Mouse (Mus musculus) hindbrain, postnatal 0 days (tissue): Measurements from ENCODE around the gene Ppp1r7. TPM values are rescaled to one million over a fixed set of nuclear protein-coding genes. Genes with fewer than 3 reads are reported as not detected.

ENCODE experiments used
- ATAC-seq: fragments of 200-750 bp; cut with Nextera tagmentation; 2 replicates; pipeline ENCODE4 v1.8.0; 2017; ENCODE audit warnings: mild to moderate bottlenecking, moderate TSS enrichment, moderate library complexity
- DNase-seq: peaks from one replicate; pipeline ENCODE4 v3.0.0-alpha.2; 2015; ENCODE audit warnings: low spot score
- H3K27ac ChIP-seq: fragments of 300-500 bp; sonication (generic); 2 replicates; pipeline ENCODE4 v1.5.1; 2014; ENCODE audit warnings: mild to moderate bottlenecking
- H3K27me3 ChIP-seq: fragments of 300-500 bp; sonication (generic); 2 replicates; pipeline ENCODE4 v1.6.1; 2014; ENCODE audit warnings: low read length, mixed read lengths; ENCODE audit not compliant: insufficient read depth
- H3K36me3 ChIP-seq: fragments of 300-500 bp; sonication (generic); 2 replicates; pipeline ENCODE4 v1.6.1; 2014; ENCODE audit warnings: low read length, mixed read lengths; ENCODE audit not compliant: insufficient read depth
- H3K4me1 ChIP-seq: fragments of 300-500 bp; sonication (generic); 2 replicates; pipeline ENCODE4 v1.6.1; 2014; ENCODE audit warnings: antibody characterized with exemption, low read length, mixed read lengths; ENCODE audit not compliant: insufficient read depth
- H3K4me2 ChIP-seq: fragments of 300-500 bp; sonication (generic); 2 replicates; pipeline ENCODE4 v1.6.1; 2014; ENCODE audit warnings: low read depth, mild to moderate bottlenecking, low read length, moderate library complexity, mixed read lengths
- H3K4me3 ChIP-seq: fragments of 300-500 bp; sonication (generic); 2 replicates; pipeline ENCODE4 v1.5.1; 2014; ENCODE audit warnings: low read length
- H3K9ac ChIP-seq: fragments of 300-500 bp; sonication (generic); replicated peaks from 2 replicates; pipeline ENCODE4 v1.6.1; 2014; ENCODE audit warnings: mild to moderate bottlenecking, low read length, moderate library complexity, mixed read lengths
- H3K9me3 ChIP-seq: fragments of 300-500 bp; sonication (generic); 2 replicates; pipeline ENCODE4 v1.6.1; 2016; ENCODE audit warnings: low read length, mixed read lengths
- CTCF ChIP-seq: IDR thresholded peaks from 2 replicates; pipeline ENCODE4 v1.5.1; 2016; ENCODE audit warnings: antibody characterized with exemption, control low read depth, low read depth
- WGBS: fragments of 180-500 bp; shearing (Covaris S2); extraction: QIAGEN DNeasy Blood & Tissue Kit; methylation state at CpG from one replicate; pipeline ENCODE4 v1.1.7; 2014; 5-methylcytosine and 5-hydroxymethylcytosine counted together
- microRNA-seq, 2 experiments: library from miRNA; unstranded; fragments of <30 nt; microRNA quantifications; one replicate each; pipeline ENCODE4; 2016
- polyA plus RNA-seq: library from polyadenylated mRNA; unstranded; fragments of >200 nt; fragmentation: Nextera tagmentation; extraction: Ambion mirVana; gene quantifications from 2 replicates; pipeline ENCODE4 v1.2.1, GENCODE M21; 2015
- total RNA-seq: library from RNA; depleted of rRNA; stranded (reverse); fragments of >200 nt; gene quantifications from 2 replicates; pipeline ENCODE4 v1.2.3, GENCODE M21; 2014; rRNA removed

Gene Ppp1r7
- total and polyA plus RNA-seq, 2 experiments from 2014 or later, result 10.2 to 62.2 TPM

- 86% methylated on average over 4 of the region's 4 CpGs for WGBS
- H3K27ac ChIP-seq, result no peak overlapping the region
- H3K36me3 ChIP-seq, result peaks cover 19% of the 10 kb centered on the region
- no peaks in the 10 kb centered on the region for H3K9me3 ChIP-seq
- no peaks in the 10 kb centered on the region for H3K4me1 ChIP-seq
- no peak for DNase-seq
- no peak overlapping the region for H3K9ac ChIP-seq
- no peak for ATAC-seq
- no peak for TF ChIP-seq CTCF
- H3K4me2 ChIP-seq, result no peak overlapping the region
- H3K27me3 ChIP-seq, result no peaks in the 10 kb centered on the region
- no peak overlapping the region for H3K4me3 ChIP-seq
Measured at GRCm38 (mm10) chr1:93403403-93403802, 60.7 kb downstream of the Ppp1r7 start.

Small RNA genes within 50 kb of the gene (microRNA-seq; reads per million reads assigned to microRNA genes)
- gene Mir6345 (0 reads per million in 2 experiments), gene Mir6902 (0.53 to 0.72 reads per million in 2 experiments)

Other genes with a start within 250 kb of the Ppp1r7 start
- gene Kif1a, start 240.9 kb upstream of the Ppp1r7 start, total RNA-seq, result 600 and 696 TPM in 2 replicates
- gene Kif1a, start 240.9 kb upstream of the Ppp1r7 start, polyA plus RNA-seq, result 651 and 675 TPM in 2 replicates
- gene Agxt, start 207.6 kb upstream of the Ppp1r7 start, total RNA-seq, result not detected in 2 replicates
- not detected in 2 replicates for gene Agxt, start 207.6 kb upstream of the Ppp1r7 start, polyA plus RNA-seq
- gene 2310007B03Rik, start 181.9 kb upstream of the Ppp1r7 start, total RNA-seq, result 0.05 and 0.83 TPM in 2 replicates
- 0.11 and 0.16 TPM in 2 replicates for gene 2310007B03Rik, start 181.9 kb upstream of the Ppp1r7 start, polyA plus RNA-seq
- 1.1 and 1.3 TPM in 2 replicates for gene Crocc2, start 174.1 kb upstream of the Ppp1r7 start, total RNA-seq
- 0.48 and 0.63 TPM in 2 replicates for gene Crocc2, start 174.1 kb upstream of the Ppp1r7 start, polyA plus RNA-seq
- 26.7 and 33.7 TPM in 2 replicates for gene Sned1, start 107.0 kb upstream of the Ppp1r7 start, total RNA-seq
- gene Sned1, start 107.0 kb upstream of the Ppp1r7 start, polyA plus RNA-seq, result 8.0 and 9.2 TPM in 2 replicates
- 24.0 and 33.6 TPM in 2 replicates for gene Mterf4, start 36.9 kb upstream of the Ppp1r7 start, total RNA-seq
- 23.2 and 23.9 TPM in 2 replicates for gene Mterf4, start 36.9 kb upstream of the Ppp1r7 start, polyA plus RNA-seq
- gene Pask, start 628 bp downstream of the Ppp1r7 start, total RNA-seq, result 8.4 and 15.0 TPM in 2 replicates
- 3.6 and 3.9 TPM in 2 replicates for gene Pask, start 628 bp downstream of the Ppp1r7 start, polyA plus RNA-seq
- 0.22 and 0.89 TPM in 2 replicates for gene Ano7, start 31.1 kb downstream of the Ppp1r7 start, total RNA-seq
- 1.9 and 2.3 TPM in 2 replicates for gene Ano7, start 31.1 kb downstream of the Ppp1r7 start, polyA plus RNA-seq
- 66.0 and 114 TPM in 2 replicates for gene Hdlbp, start 136.0 kb downstream of the Ppp1r7 start, total RNA-seq
- 96.5 and 99.5 TPM in 2 replicates for gene Hdlbp, start 136.0 kb downstream of the Ppp1r7 start, polyA plus RNA-seq
- gene Farp2, start 169.2 kb downstream of the Ppp1r7 start, total RNA-seq, result 5.5 and 8.8 TPM in 2 replicates
- 2.7 and 2.9 TPM in 2 replicates for gene Farp2, start 169.2 kb downstream of the Ppp1r7 start, polyA plus RNA-seq